Mouse (Mus musculus): ENCODE data around the gene Polq. TPM values are rescaled to one million over a fixed set of nuclear protein-coding genes. Genes with fewer than 3 reads are reported as not detected.
A peak's percentile ranks its signal among the peaks of the same experiment; 100 is the strongest.
"Not testable (repeated sequence)": the region's sequence is repeated elsewhere in the genome, so short reads cannot be mapped to it uniquely, and the experiment has no call there.

Gene Polq
- total RNA-seq, 4 experiments from 2014 or later, result 5.0 to 9.5 (median 6.7) TPM

GRCm38 (mm10) chr16:37094169-37094833 is 82.7 kb downstream of the Polq start:
- no peak for DNase-seq (ENCODE audit: low spot score)

GRCm38 (mm10) chr16:37108763-37109162 is 97.2 kb downstream of the Polq start:
- DNase-seq (ENCODE audit: low spot score), result no peak

GRCm38 (mm10) chr16:37109285-37109684 is 97.7 kb downstream of the Polq start:
- DNase-seq (ENCODE audit: low spot score), result peak; percentile 22

- DNase-seq (ENCODE audit: low spot score), result not testable (repeated sequence)
Observed at GRCm38 (mm10) chr16:37125190-37125589, 113.6 kb downstream of the Polq start.

Other genes with a start within 250 kb of the Polq start
- 1 to 10 TPM; 2.1 to 3.9 (median 3.4) TPM for gene Slc15a2, start 226.8 kb upstream of the Polq start, total RNA-seq (2022)
- 10 to 100 TPM; 13.6 to 18.0 (median 16.8) TPM for gene Iqcb1, start 183.4 kb upstream of the Polq start, total RNA-seq (2022)
- gene Eaf2, start 136.8 kb upstream of the Polq start, total RNA-seq (2022), result 1 to 10 TPM; 1.2 to 1.9 (median 1.6) TPM
- 10 to 100 TPM; 49.8 to 60.7 (median 53.2) TPM for gene Golgb1, start 136.6 kb upstream of the Polq start, total RNA-seq (2022)
- 1 to 10 TPM; 4.9 to 9.0 (median 7.1) TPM for gene Hcls1, start 76.8 kb upstream of the Polq start, total RNA-seq (2022)
- 100 to 1,000 TPM; 220 to 269 (median 244) TPM for gene Fbxo40, start 21.3 kb upstream of the Polq start, total RNA-seq (2022)